Mouse (Mus musculus) kidney, embryonic 14.5 days (tissue): ENCODE measurements around the gene Higd1c. TPM values are rescaled to one million over a fixed set of nuclear protein-coding genes. Genes with fewer than 3 reads are reported as not detected.

ENCODE experiments used
- polyA plus RNA-seq: library from polyadenylated mRNA; unstranded; fragments of >200 nt; fragmentation: Nextera tagmentation; extraction: Ambion mirVana; gene quantifications from 2 replicates; pipeline ENCODE4 v1.2.1, GENCODE M21; 2014

Higd1c gene
- polyA plus RNA-seq, 1 experiment from 2014 or later, result 0.77 TPM

Other genes with a start within 250 kb of the Higd1c start
- 48.4 and 57.8 TPM in 2 replicates for gene Atf1, start 136.7 kb upstream of the Higd1c start, polyA plus RNA-seq
- gene Tmprss12, start 83.7 kb upstream of the Higd1c start, polyA plus RNA-seq, result not detected in 2 replicates
- gene Mettl7a1, start 60.4 kb upstream of the Higd1c start, polyA plus RNA-seq, result 10.0 and 17.4 TPM in 2 replicates
- not detected in 2 replicates for gene Mettl7a3, start 29.6 kb upstream of the Higd1c start, polyA plus RNA-seq
- gene Methig1, start 11.4 kb upstream of the Higd1c start, polyA plus RNA-seq, result 0.27 and 0.87 TPM in 2 replicates
- not detected in 2 replicates for gene Mettl7a2, start 11.3 kb upstream of the Higd1c start, polyA plus RNA-seq
- 0.14 TPM in 1 of 2 replicates, not detected in the other for gene Gm5475, start 57.6 kb downstream of the Higd1c start, polyA plus RNA-seq
- gene Slc11a2, start 60.5 kb downstream of the Higd1c start, polyA plus RNA-seq, result 16.4 and 22.6 TPM in 2 replicates
- 19.2 and 25.4 TPM in 2 replicates for gene Letmd1, start 104.5 kb downstream of the Higd1c start, polyA plus RNA-seq
- gene Csrnp2, start 130.9 kb downstream of the Higd1c start, polyA plus RNA-seq, result 14.5 and 18.6 TPM in 2 replicates
- 17.7 and 32.9 TPM in 2 replicates for gene Tfcp2, start 187.5 kb downstream of the Higd1c start, polyA plus RNA-seq
- 9.6 and 14.6 TPM in 2 replicates for gene Pou6f1, start 235.4 kb downstream of the Higd1c start, polyA plus RNA-seq